Mouse (Mus musculus): Measurements from ENCODE around the gene Bud23. TPM values are rescaled to one million over a fixed set of nuclear protein-coding genes. Genes with fewer than 3 reads are reported as not detected.

Bud23 gene
- polyA plus RNA-seq, 1 experiment from 2014 or later: 38.3 TPM

DNA sequence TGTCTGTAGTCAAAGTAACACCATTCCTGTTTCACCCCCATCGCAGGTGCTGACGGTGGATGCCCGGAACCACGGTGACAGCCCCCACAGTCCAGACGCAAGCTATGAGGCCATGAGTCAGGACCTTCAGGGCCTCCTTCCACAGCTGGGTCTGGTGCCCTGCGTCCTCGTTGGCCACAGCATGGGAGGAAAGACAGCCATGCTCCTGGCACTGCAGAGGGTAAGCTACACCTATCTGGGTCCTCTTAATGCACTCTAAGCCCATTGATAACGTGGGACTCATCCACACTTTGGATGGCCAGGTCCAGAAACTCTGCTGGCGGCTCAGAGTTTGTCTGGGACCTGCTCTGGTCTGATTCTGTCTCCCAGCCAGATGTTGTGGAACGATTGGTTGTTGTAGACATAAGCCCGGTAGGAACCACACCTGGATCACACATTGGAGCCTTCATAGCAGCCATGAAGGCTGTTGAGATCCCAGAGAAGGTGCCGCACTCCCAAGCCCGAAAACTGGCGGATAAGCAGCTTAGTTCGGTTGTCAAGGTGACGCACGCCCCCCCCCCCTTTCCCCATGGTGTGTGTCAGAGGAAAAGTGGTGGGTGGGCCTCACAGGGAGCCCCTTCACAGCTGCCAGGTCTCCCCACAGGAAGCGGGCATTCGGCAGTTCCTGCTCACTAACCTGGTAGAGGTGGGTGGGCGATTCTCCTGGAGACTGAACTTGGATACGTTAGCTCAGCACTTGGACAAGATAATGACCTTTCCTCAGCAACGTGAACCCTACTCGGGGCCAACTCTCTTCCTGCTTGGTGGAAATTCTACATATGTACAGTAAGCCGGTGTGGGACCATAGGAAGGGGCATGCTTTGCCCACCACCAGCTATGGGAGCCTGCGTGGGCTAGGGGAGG is 53.7 kb downstream of the Bud23 start:
- DNase-seq: no peak
- Histone ChIP-seq H3K4me1 (ENCODE audit: insufficient read depth) (peaks cover 22% of the 10 kb centered on the region), H3K36me3 (replicated peaks; ENCODE audit: insufficient read depth, low read length) (no peaks in the 10 kb centered on the region), H3K4me2 (ENCODE audit: low read depth, low read length) (peak overlapping the region; percentile 75; the same call in 1 of the 2 replicates), H3K27ac (ENCODE audit: low read depth) (no peak overlapping the region), H3K9ac (replicated peaks) (no peak overlapping the region), H3K27me3 (ENCODE audit: insufficient read depth, low read length) (no peaks in the 10 kb centered on the region), H3K4me3 (ENCODE audit: low read depth, low read length) (no peak overlapping the region), H3K9me3 (ENCODE audit: low read length) (no peaks in the 10 kb centered on the region)
- no peak for ATAC-seq
- no peak for TF ChIP-seq EP300 (IDR thresholded peaks at IDR 0.05; ENCODE audit: low read depth)
- no peak for TF ChIP-seq CTCF (IDR thresholded peaks at IDR 0.05; ENCODE audit: low read depth)
- WGBS (ENCODE audit: insufficient replicate concordance): 83% methylated on average over 25 of the region's 25 CpGs

DNA sequence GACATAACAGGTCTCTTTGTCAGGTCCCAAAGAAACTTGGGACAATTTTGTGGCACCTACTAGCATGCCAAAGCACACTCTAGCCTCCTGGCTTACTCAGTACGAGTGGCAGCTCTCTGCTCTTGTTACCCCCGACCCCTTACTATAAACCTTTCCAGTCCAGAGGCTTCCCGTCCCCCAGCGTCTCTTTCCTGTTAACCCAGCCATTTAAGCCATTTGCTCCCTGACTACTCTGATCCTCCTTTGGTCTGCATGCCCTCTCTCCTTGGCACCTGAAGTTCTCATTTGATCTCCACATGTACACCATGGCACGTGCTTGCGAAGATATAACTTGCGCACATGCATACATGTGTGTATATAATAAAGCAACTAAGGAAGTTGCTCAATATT is 54.4 kb downstream of the Bud23 start:
- Histone ChIP-seq H3K27ac (ENCODE audit: low read depth) (peak overlapping the region; percentile 96), H3K9ac (replicated peaks) (peak overlapping the region; percentile 73), H3K27me3 (ENCODE audit: insufficient read depth, low read length) (no peaks in the 10 kb centered on the region), H3K4me3 (ENCODE audit: low read depth, low read length) (peak overlapping the region; percentile 67), H3K36me3 (replicated peaks; ENCODE audit: insufficient read depth, low read length) (no peaks in the 10 kb centered on the region), H3K4me2 (ENCODE audit: low read depth, low read length) (peak overlapping the region; percentile 75), H3K4me1 (ENCODE audit: insufficient read depth) (peaks cover 22% of the 10 kb centered on the region), H3K9me3 (ENCODE audit: low read length) (no peaks in the 10 kb centered on the region)
- TF ChIP-seq EP300 (IDR thresholded peaks at IDR 0.05; ENCODE audit: low read depth) (no peak), CTCF (IDR thresholded peaks at IDR 0.05; ENCODE audit: low read depth) (no peak)
- 39% methylated on average over 7 of the region's 7 CpGs for WGBS (ENCODE audit: insufficient replicate concordance)
- ATAC-seq (no peak), DNase-seq (no peak)

DNA sequence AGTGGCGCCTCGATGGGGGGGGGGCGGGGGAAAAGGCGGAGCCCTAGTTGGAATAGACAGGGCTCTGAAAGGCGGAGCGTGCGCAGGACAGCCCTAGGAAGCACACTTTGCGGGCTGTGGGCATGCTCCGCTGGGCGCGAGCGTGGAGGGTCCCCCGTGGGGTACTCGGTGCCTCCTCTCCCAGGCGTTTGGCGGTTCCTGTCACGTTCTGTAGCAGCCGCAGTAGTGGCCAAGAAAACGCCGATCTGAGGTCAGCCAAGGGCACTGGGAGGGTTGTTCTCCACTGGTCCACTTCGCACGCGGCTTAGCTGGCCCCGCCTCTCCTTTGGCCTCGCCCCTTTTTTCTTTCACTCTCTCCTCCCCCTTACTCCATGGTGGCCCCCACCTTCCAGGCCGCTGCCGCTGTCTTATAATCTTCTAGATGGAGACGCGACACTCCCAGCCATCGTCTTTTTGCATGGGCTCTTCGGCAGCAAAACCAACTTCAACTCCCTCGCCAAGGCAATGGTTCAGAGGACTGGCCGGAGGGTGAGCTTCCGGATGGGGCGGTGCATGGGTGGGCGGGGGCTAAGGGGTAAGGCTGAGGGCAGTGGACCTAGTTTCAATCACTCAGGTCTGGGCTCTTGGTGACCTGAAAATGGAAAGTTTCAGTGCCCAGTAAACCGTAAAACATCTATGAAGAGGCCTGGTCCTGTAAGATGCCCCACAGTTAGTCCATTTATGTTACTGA is 55.0 kb downstream of the Bud23 start:
- H3K4me3 ChIP-seq (ENCODE audit: low read depth, low read length): peak overlapping the region; percentile 67
- H3K4me2 ChIP-seq (ENCODE audit: low read depth, low read length): peak overlapping the region; percentile 75
- no peaks in the 10 kb centered on the region for H3K27me3 ChIP-seq (ENCODE audit: insufficient read depth, low read length)
- ATAC-seq: peak; percentile 71
- peak; percentile 90 for DNase-seq
- no peaks in the 10 kb centered on the region for H3K9me3 ChIP-seq (ENCODE audit: low read length)
- peaks cover 22% of the 10 kb centered on the region for H3K4me1 ChIP-seq (ENCODE audit: insufficient read depth)
- H3K27ac ChIP-seq (ENCODE audit: low read depth): peak overlapping the region; percentile 96
- no peaks in the 10 kb centered on the region for H3K36me3 ChIP-seq (replicated peaks; ENCODE audit: insufficient read depth, low read length)
- under 1% methylated on average over 32 of the region's 37 CpGs for WGBS (ENCODE audit: insufficient replicate concordance)
- no peak for TF ChIP-seq EP300 (IDR thresholded peaks at IDR 0.05; ENCODE audit: low read depth)
- no peak for TF ChIP-seq CTCF (IDR thresholded peaks at IDR 0.05; ENCODE audit: low read depth)
- peak overlapping the region; percentile 73 for H3K9ac ChIP-seq (replicated peaks)

DNA sequence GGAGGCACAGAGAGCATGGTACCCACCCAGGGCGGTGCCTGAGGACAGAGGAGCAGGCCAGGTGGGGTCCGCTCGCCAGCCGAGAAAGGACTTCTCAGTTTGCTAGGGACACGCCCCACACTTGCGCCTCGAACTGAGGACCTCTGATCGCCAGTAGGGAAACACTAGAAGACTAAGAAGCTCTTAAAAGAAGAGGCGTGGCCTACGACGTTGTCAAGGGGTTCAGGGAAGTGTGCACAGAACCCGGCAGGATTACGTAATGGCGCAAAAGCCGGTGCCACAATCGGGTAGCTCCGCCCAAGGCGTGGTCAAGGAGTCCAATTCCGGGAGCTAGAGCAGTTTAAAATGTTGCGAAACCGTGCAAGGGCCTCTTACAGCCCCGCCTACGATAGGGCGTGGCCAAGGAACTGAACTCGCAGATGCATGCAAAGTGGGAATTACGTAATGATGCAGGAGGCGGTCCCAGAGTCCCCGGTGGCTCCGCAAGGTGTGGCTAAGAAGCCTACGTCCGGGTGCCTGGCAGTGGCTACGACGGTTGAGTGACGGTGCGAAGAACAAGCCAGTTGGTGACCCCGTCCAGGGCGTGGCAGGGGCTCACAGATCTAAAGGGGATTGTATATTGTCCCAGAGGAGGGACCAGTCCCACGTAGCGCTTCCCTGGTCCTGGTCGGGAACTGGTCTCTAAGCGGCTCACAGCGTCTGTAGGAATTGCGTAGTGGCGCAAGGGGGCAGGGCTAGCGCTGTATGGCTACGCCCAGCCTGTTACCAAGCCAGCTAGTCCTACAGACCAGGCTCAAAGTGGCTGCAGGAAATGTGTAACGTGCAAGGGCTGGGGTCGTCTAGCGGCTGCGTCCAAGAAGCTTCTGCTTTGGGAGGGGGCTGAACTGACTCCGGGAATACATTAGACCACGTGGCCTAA is 55.8 kb downstream of the Bud23 start, which contains the start of gene Abhd11:
Gene Abhd11 (plus strand): TSS at position 482 of the 919 bp plus-strand sequence.
- ATAC-seq (peak; percentile 84), DNase-seq (peak; percentile 100)
- Histone ChIP-seq H3K27me3 (ENCODE audit: insufficient read depth, low read length) (no peaks in the 10 kb centered on the region), H3K9ac (replicated peaks) (peak within 1 kb of the TSS; percentile 73), H3K4me1 (ENCODE audit: insufficient read depth) (peaks cover 22% of the 10 kb centered on the region), H3K36me3 (replicated peaks; ENCODE audit: insufficient read depth, low read length) (no peaks in the 10 kb centered on the region), H3K4me2 (ENCODE audit: low read depth, low read length) (peak within 1 kb of the TSS; percentile 75), H3K9me3 (ENCODE audit: low read length) (no peaks in the 10 kb centered on the region), H3K4me3 (ENCODE audit: low read depth, low read length) (peak within 1 kb of the TSS; percentile 67), H3K27ac (ENCODE audit: low read depth) (peak within 1 kb of the TSS; percentile 96)
- under 1% methylated on average over 52 of the region's 52 CpGs for WGBS (ENCODE audit: insufficient replicate concordance)
- TF ChIP-seq EP300 (IDR thresholded peaks at IDR 0.05; ENCODE audit: low read depth): peak; percentile 89
- TF ChIP-seq CTCF (IDR thresholded peaks at IDR 0.05; ENCODE audit: low read depth): peak; percentile 35; the same call in 1 of the 2 replicates

DNA sequence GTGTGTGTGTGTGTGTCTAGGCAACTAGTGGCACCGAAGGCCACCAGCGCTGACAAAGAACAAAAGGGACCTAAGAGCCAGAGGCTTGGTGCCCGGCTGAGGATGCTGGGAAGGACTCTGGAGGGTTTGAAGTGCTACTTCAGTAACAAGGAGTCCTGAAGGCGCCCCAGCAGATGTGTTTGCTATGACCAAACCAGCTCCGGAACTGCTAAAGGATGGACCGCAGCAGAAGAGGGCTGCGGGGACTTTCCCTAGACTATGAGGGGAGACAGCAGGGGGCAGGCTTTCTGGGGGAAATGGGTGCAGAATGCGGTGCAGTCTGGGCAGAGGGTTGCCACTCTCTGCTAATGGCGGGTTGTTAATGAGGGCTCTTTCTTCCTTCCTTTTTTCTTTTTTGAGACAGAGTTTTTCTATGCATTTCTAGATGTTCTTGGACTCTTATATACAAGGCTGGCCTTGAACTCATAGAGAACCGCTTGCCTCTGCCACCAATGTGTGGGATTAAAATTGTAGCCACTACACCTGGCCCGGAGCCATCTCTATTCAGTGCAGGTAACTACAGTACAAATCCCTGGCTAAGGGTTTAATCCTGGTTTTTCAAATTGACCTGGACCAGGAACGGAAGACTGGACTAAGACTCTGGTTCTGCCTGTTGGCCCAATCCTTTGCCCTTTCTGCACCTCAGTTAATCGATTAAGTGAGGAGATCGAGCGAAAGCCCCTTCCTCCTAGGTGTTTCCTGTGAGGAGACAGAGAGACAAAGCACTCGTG is 56.8 kb downstream of the Bud23 start:
- no peak for ATAC-seq
- peak overlapping the region; percentile 67 for H3K4me3 ChIP-seq (ENCODE audit: low read depth, low read length)
- H3K27me3 ChIP-seq (ENCODE audit: insufficient read depth, low read length): no peaks in the 10 kb centered on the region
- 32% methylated on average over 16 of the region's 16 CpGs for WGBS (ENCODE audit: insufficient replicate concordance)
- peak overlapping the region; percentile 56 for H3K9ac ChIP-seq (replicated peaks)
- H3K9me3 ChIP-seq (ENCODE audit: low read length): no peaks in the 10 kb centered on the region
- H3K4me2 ChIP-seq (ENCODE audit: low read depth, low read length): peak overlapping the region; percentile 75
- TF ChIP-seq EP300 (IDR thresholded peaks at IDR 0.05; ENCODE audit: low read depth) (no peak), CTCF (IDR thresholded peaks at IDR 0.05; ENCODE audit: low read depth) (peak; percentile 43)
- H3K4me1 ChIP-seq (ENCODE audit: insufficient read depth): peaks cover 21% of the 10 kb centered on the region
- no peak for DNase-seq
- peak overlapping the region; percentile 96 for H3K27ac ChIP-seq (ENCODE audit: low read depth)
- no peaks in the 10 kb centered on the region for H3K36me3 ChIP-seq (replicated peaks; ENCODE audit: insufficient read depth, low read length)

Other genes starting within 250 kb of the Bud23 start
- not detected in 2 replicates for gene Tmem270, start 158.2 kb downstream of the Bud23 start, polyA plus RNA-seq (2015; fragmentation: Nextera tagmentation; extraction: Ambion mirVana)
- gene Cldn13, start 149.4 kb downstream of the Bud23 start, polyA plus RNA-seq (2015; fragmentation: Nextera tagmentation; extraction: Ambion mirVana): 138 and 152 TPM in 2 replicates
- gene Mettl27, start 132.6 kb downstream of the Bud23 start, polyA plus RNA-seq (2015; fragmentation: Nextera tagmentation; extraction: Ambion mirVana): 17.3 and 21.7 TPM in 2 replicates
- 0.13 and 0.32 TPM in 2 replicates for gene Cldn4, start 118.0 kb downstream of the Bud23 start, polyA plus RNA-seq (2015; fragmentation: Nextera tagmentation; extraction: Ambion mirVana)
- gene Cldn3, start 78.7 kb downstream of the Bud23 start, polyA plus RNA-seq (2015; fragmentation: Nextera tagmentation; extraction: Ambion mirVana): 65.0 and 73.7 TPM in 2 replicates
- 47.9 and 49.2 TPM in 2 replicates for gene Abhd11, start 55.8 kb downstream of the Bud23 start, polyA plus RNA-seq (2015; fragmentation: Nextera tagmentation; extraction: Ambion mirVana)
- gene Stx1a, start 41.5 kb downstream of the Bud23 start, polyA plus RNA-seq (2015; fragmentation: Nextera tagmentation; extraction: Ambion mirVana): 2.3 and 2.5 TPM in 2 replicates
- gene Dnajc30, start 757 bp downstream of the Bud23 start, polyA plus RNA-seq (2015; fragmentation: Nextera tagmentation; extraction: Ambion mirVana): 28.7 and 33.3 TPM in 2 replicates
- 0.53 and 0.80 TPM in 2 replicates for gene Vps37d, start 13.3 kb upstream of the Bud23 start, polyA plus RNA-seq (2015; fragmentation: Nextera tagmentation; extraction: Ambion mirVana)
- gene Mlxipl, start 24.9 kb upstream of the Bud23 start, polyA plus RNA-seq (2015; fragmentation: Nextera tagmentation; extraction: Ambion mirVana): 18.2 and 19.5 TPM in 2 replicates
- gene Tbl2, start 84.7 kb upstream of the Bud23 start, polyA plus RNA-seq (2015; fragmentation: Nextera tagmentation; extraction: Ambion mirVana): 10.4 and 12.3 TPM in 2 replicates
- 30.1 and 32.6 TPM in 2 replicates for gene Bcl7b, start 103.3 kb upstream of the Bud23 start, polyA plus RNA-seq (2015; fragmentation: Nextera tagmentation; extraction: Ambion mirVana)
- 10.5 and 11.7 TPM in 2 replicates for gene Baz1b, start 122.3 kb upstream of the Bud23 start, polyA plus RNA-seq (2015; fragmentation: Nextera tagmentation; extraction: Ambion mirVana)
- gene Fzd9, start 186.3 kb upstream of the Bud23 start, polyA plus RNA-seq (2015; fragmentation: Nextera tagmentation; extraction: Ambion mirVana): 0.16 and 0.25 TPM in 2 replicates